Mouse (Mus musculus) adipocyte (in vitro differentiated cells): ENCODE measurements around the gene Wbp4.
"Not testable (repeated sequence)": the region's sequence is repeated elsewhere in the genome, so short reads cannot be mapped to it uniquely, and the experiment has no call there.

Source experiments
- DNase-seq: peaks from one replicate; pipeline ENCODE4 v3.0.0-alpha.2; 2016; ENCODE audit warnings: low spot score

Gene Wbp4

GRCm38 (mm10) chr14:79481339-79482151, at the start of gene Wbp4:
TSS of gene Wbp4 (minus strand) at chr14:79481520.
- peak; percentile 82 for DNase-seq

- no peak for DNase-seq
Measured at GRCm38 (mm10) chr14:79530761-79531160, 49.4 kb upstream of the Wbp4 start.

- DNase-seq, result no peak
Measured at GRCm38 (mm10) chr14:79529581-79530554, 48.5 kb upstream of the Wbp4 start.

DNA sequence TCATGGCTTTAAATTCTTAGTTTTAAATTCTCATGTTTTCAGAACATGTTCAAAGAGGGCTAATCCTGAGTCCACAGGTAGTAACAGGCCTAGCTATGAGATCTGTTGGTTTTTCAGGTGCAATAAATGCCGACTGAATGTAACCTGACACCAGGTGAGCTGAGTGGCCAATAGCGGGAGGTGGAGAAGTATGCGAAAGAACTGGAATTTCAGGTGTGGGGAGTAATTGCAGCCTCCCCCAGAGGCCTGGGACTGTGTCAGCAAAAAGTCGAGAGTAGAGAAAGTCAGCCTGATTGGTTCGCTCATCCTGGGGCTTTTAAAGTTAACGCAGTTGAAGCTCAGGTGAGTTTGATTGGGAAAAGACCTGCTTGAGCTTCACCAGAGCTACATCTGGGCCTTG, 46.4 kb upstream of the Wbp4 start:
- DNase-seq, result no peak

- not testable (repeated sequence) for DNase-seq
Measured at GRCm38 (mm10) chr14:79526106-79526505, 44.8 kb upstream of the Wbp4 start.

DNA sequence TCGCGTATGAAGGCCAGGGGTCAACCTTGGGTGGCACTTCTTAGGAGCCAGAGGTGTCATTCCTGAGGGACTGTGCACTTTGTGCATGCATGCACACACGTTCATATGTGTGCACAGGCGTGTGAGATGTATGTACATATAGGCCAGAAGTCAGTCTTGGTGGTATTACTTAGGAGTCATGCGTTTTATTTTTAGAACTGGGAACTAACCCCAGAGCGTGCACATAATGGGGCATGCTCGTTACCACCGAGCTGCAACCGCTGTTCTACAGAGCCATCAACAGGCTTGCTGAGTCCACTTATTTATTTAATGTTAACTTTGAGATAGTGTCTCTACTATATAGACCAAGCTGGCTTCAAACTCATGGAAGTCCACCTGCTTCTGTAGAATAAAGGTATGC, 41.1 kb upstream of the Wbp4 start:
- DNase-seq, result no peak

DNA sequence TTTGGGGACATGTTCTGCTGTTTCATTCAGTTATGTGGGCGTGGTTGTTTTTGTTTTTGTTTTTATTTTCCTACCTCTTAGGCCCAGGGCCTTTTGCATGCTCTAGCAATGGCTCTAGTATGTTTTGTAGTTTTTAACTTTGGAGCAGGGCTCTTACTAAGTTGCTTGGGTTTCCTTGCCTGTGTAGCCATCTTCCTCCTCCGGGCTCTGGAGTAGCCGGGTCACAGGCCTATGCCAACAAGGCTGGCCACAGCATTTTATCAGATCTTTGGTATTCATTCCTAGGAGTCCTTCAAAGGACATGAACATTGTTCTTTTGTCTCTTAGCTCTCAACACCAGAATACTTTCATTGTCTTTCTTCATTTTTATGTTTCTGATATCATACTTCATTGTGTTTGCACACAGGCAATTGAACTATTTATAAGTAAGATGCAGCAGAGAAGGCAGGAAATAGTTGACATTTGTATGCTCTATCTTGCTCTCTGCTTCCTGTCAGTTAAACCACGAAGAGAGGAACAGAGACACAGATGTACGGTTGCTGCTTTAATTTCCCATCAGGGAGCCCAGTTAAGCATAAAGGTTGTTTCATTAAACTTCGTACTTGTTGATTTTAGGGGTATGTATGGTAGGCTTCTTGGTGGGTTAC, 40.3 kb upstream of the Wbp4 start:
- no peak for DNase-seq

DNA sequence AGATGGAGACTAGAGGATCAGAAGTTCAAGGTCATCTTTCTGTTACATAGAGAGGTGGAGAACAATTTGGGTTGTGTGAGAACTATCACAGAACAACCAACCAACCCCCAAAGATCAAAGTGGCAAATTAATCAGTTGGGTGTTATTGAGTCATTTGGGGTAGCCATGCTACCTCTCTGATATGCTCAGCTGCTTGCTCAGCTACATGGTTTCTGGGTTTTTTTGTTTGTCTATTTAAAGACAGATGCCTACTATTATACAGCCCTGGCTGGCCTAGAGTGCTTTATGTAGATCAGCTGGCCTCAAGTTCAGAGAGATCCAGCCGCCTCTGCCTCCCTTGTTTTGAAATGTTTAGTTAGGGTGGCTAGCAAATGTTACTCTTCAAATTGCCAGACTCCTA, 39.7 kb upstream of the Wbp4 start:
- DNase-seq, result no peak

DNA sequence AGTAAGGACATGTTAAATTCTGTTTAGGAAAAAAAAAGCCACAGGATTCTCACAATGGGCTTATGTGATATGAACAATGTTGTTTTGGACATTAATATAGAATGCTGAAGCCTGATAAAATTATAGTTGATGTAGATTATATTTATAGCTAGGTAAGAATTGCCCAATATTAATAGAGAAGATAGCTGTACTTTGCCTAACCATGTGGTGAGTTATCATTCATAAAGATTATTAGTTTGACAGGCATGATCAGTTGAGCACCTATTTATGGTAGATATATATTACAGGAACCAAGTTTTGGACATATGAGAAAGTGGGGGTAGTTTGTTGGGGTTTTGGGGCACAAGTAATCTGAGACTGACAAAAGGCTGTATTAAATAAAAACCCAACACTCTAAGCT, 39.3 kb upstream of the Wbp4 start:
- DNase-seq, result no peak

DNA sequence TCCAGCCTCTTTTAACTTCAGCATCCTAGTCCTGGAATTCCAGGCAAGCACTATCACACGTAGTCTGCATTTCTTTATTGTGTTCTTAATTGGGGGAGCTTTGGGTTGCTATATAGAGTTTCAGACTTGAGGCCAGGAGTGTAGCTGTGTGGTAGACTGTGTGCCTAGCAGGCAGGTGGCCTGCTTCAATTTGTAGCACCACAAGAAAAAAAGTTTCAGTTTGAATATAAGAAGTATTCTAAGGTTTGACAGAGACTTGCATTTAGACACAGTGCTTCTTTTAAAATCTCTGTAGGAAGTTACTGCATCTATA, 38.3 kb upstream of the Wbp4 start:
- no peak for DNase-seq

DNA sequence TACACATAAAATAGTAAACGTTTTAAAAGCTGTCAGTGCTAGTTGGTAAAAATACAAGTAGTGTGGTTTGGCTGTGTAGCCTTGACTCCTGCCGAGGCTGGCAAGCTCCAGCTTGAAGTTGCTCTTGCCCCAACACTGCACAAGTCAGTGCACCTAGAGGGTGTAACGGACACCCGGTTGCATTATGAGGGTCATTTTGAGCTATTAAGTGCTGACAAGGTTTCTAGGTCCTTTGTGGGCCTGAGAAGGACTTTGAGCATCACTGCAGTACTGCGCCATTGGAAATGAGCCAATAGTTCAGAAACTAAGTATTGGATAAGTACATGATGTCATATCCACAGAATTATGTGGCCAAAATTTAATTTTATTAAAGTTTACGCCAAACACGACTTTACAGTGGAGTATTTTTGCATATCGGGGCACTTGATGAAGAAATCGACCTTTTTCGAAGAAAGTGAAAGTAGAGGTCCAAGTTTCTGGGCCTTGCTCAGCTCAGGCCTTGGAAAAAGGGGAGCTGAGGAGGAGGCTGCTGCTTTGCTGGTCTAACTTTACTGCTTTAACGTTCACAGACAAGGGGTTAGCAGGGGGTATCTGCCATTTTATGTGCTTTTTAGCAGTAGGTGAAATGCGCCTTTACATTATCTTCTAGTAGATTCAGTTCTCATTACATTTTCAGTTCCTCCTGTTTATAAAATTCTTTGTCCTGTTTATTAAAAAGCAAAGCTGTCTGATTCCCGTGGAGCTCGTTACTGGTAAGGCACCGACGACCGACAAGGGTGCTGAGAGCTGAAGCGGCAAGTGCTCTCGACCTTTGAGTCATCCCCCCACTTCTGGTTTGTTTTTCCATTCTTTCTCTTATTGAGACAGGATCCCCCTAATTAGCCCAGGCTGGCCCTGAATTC, 37.7 kb upstream of the Wbp4 start:
- DNase-seq, result no peak

GRCm38 (mm10) chr14:79518123-79518522, 36.8 kb upstream of the Wbp4 start:
- DNase-seq, result no peak

DNA sequence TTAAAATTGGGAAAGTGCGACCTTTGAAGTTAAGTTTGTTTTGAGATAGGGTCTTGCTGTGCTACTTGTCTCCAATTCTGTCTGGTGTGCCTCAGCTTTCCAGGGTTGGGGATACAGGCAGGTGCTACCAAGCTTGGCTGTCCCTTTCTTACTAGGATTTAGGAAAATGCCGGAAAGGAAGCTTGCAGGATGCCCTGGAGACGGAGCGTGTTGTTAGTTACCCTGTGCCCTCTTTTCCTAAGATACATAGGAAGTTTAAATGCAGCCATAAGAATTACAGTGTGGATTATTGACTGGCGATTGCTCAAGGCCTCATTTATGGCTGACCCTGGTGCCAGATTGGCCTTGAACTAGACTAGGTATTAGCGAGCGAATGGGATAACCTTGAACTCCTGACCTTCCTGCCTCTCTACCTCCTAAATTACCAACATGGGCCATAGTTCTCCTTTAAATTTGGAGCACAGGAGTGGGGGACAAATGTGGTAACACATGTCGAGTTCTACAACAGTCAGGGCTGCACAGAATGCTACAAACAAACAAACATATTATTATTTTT, 35.9 kb upstream of the Wbp4 start:
- no peak for DNase-seq

DNA sequence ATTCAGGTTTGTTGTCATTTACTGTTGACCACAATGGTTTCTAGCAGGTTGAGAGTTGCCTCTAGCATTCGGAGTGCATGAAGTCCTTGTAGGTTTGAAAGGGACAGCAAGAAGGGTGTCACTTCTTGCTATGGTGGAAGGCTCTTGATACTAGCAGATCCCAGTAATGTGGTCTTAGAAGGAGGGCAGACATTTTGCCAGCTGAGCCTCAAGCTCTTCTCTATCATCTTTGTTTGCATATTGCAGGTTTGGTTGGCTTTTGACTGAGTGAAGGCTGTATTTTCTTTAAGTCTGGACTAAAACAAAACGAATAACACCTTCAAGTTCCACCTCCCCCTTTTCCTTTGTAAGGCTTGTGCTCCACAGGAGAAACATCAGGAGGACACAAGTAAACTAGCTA, 35.4 kb upstream of the Wbp4 start:
- DNase-seq, result no peak

- DNase-seq, result no peak
Measured at GRCm38 (mm10) chr14:79516243-79516610, 34.9 kb upstream of the Wbp4 start.

DNA sequence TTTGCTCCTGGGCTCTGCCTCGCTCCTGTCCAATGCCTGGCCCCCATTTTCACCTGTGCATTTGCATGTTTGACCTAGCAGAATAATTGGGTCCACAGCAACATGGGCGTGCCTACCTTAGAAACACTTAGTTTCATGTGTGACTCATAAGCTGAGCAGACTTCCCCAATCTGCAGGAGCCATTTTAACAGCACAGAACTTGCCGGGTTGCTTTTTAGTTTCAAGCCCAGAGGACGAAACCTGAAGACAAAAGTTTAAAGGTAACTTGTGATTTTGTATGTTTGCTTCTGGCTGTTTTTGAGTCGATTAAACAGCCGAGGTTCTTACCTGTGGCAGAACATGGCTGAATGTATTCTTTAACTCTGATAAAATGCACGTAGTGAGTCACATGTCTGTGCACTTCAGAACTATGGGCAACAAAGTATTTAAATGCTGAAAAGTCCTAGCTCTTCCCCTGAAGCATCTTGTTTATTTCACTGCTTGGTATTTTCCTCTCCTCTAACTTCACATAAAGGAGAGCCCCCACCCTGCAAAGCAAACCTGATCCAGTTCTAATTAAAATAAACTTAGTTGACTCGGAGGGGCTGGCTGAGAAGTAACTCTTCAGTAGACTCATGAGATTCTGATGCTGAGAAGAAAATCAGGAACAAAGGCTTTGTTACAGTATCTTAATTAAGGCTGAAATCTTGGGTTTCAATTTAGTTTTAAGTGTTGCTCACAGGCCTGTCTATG, 34.4 kb upstream of the Wbp4 start:
- no peak for DNase-seq

DNA sequence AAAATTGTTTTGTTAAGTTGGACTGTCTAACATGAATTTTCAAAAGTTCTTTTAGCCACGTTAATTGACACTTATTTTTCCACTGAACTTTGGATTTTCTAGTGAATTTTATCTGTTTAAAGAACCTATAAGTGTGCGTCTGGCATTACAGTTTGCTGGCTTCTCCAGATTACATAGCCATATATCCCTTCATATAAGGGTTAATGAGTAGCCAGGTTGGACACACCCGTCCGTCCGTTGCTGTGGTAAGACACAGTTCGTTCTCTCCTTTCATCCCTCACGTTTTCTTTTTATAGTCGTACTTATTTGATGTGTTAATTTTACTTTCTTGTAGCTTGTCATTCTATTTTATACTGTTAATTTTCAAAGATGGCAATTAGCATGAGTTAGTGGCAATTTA, 33.8 kb upstream of the Wbp4 start:
- DNase-seq, result no peak

- no peak for DNase-seq
Measured at GRCm38 (mm10) chr14:79513951-79514350, 32.6 kb upstream of the Wbp4 start.

GRCm38 (mm10) chr14:79511521-79511920, 30.2 kb upstream of the Wbp4 start:
- no peak for DNase-seq

GRCm38 (mm10) chr14:79508662-79509305, 27.5 kb upstream of the Wbp4 start:
- DNase-seq, result peak; percentile 68
